Mouse (Mus musculus) embryonic fibroblast, embryonic 13.5 days (primary cell): Measurements from ENCODE around the gene Mrc2. TPM values are rescaled to one million over a fixed set of nuclear protein-coding genes. Genes with fewer than 3 reads are reported as not detected.

Experiments used
- H3K27ac ChIP-seq: 2 replicates; pipeline ENCODE4 v1.5.1; 2012; ENCODE audit warnings: low read length, control low read depth, inconsistent platforms; ENCODE audit not compliant: insufficient read depth
- H3K4me1 ChIP-seq: 2 replicates; pipeline ENCODE4 v1.6.1; 2011; ENCODE audit warnings: low read length; ENCODE audit not compliant: control insufficient read depth, insufficient read depth
- H3K4me3 ChIP-seq: 2 replicates; pipeline ENCODE4 v1.5.1; 2011; ENCODE audit warnings: mild to moderate bottlenecking, control low read depth, low read length; ENCODE audit not compliant: insufficient read depth
- CTCF ChIP-seq: IDR thresholded peaks from 2 replicates; pipeline ENCODE4 v1.5.1; 2011; ENCODE audit warnings: mild to moderate bottlenecking, control low read depth, low read length, moderate library complexity, borderline replicate concordance; ENCODE audit not compliant: insufficient read depth
- POLR2A ChIP-seq: IDR thresholded peaks from 2 replicates; pipeline ENCODE4 v1.6.1; 2011; ENCODE audit warnings: low read depth, mild to moderate bottlenecking, control low read depth, low read length, moderate library complexity
- polyA plus RNA-seq: library from polyadenylated mRNA; stranded (reverse); fragments of >200 nt; gene quantifications from 2 replicates; pipeline ENCODE4 v1.2.4, GENCODE M21; 2011; ENCODE audit warnings: low read depth; ENCODE audit not compliant: missing spikeins, insufficient read length

Gene Mrc2
- polyA plus RNA-seq, 1 experiment = 144 TPM

- no peak for TF ChIP-seq POLR2A
- TF ChIP-seq CTCF = no peak
- no peak overlapping the region for H3K4me3 ChIP-seq
- no peaks in the 10 kb centered on the region for H3K4me1 ChIP-seq
- H3K27ac ChIP-seq = no peak overlapping the region
These were observed 61.4 kb downstream of the Mrc2 start for GRCm38 (mm10) chr11:105353891-105354280.

GRCm38 (mm10) chr11:105356301-105356700 lies 63.9 kb downstream of the Mrc2 start:
- no peak for TF ChIP-seq POLR2A
- TF ChIP-seq CTCF = no peak
- Histone ChIP-seq H3K27ac (no peak overlapping the region), H3K4me3 (no peak overlapping the region), H3K4me1 (no peaks in the 10 kb centered on the region)

- no peaks in the 10 kb centered on the region for H3K4me1 ChIP-seq
- TF ChIP-seq CTCF (no peak), POLR2A (no peak)
- H3K27ac ChIP-seq = no peak overlapping the region
- no peak overlapping the region for H3K4me3 ChIP-seq
These were observed 69.8 kb downstream of the Mrc2 start for GRCm38 (mm10) chr11:105362041-105362765.

- 0 out of 2 replicates have a peak, but pooled peaks have one; percentile 31 for TF ChIP-seq CTCF
- TF ChIP-seq POLR2A = no peak
- H3K4me1 ChIP-seq = no peaks in the 10 kb centered on the region
- no peak overlapping the region for H3K27ac ChIP-seq
- peak overlapping the region; percentile 20 for H3K4me3 ChIP-seq
These were observed 70.6 kb downstream of the Mrc2 start for GRCm38 (mm10) chr11:105362946-105363597.

- H3K4me3 ChIP-seq = no peak overlapping the region
- H3K4me1 ChIP-seq = no peaks in the 10 kb centered on the region
- TF ChIP-seq CTCF (no peak), POLR2A (peak; percentile 16; the same call in 1 of the 2 replicates)
- no peak overlapping the region for H3K27ac ChIP-seq
These were observed 71.3 kb downstream of the Mrc2 start for GRCm38 (mm10) chr11:105363598-105364385.

- Histone ChIP-seq H3K4me3 (no peak overlapping the region), H3K27ac (no peak overlapping the region), H3K4me1 (no peaks in the 10 kb centered on the region)
- no peak for TF ChIP-seq POLR2A
- no peak for TF ChIP-seq CTCF
These were observed 72.1 kb downstream of the Mrc2 start for GRCm38 (mm10) chr11:105364386-105365065.

GRCm38 (mm10) chr11:105365611-105366010 lies 73.2 kb downstream of the Mrc2 start:
- no peak overlapping the region for H3K4me3 ChIP-seq
- TF ChIP-seq CTCF (no peak), POLR2A (no peak)

GRCm38 (mm10) chr11:105366051-105366450 lies 73.6 kb downstream of the Mrc2 start:
- TF ChIP-seq POLR2A = no peak
- TF ChIP-seq CTCF = no peak
- H3K27ac ChIP-seq = no peak overlapping the region

More at GRCm38 (mm10) chr11:105365611-105366010, 73.2 kb downstream of the Mrc2 start:
- no peaks in the 10 kb centered on the region for H3K4me1 ChIP-seq
- no peak overlapping the region for H3K27ac ChIP-seq

GRCm38 (mm10) chr11:105367163-105367562 lies 74.7 kb downstream of the Mrc2 start:
- TF ChIP-seq CTCF (no peak), POLR2A (no peak)
- Histone ChIP-seq H3K4me3 (no peak overlapping the region), H3K27ac (no peak overlapping the region), H3K4me1 (no peaks in the 10 kb centered on the region)

More at GRCm38 (mm10) chr11:105366051-105366450, 73.6 kb downstream of the Mrc2 start:
- Histone ChIP-seq H3K4me1 (no peaks in the 10 kb centered on the region), H3K4me3 (no peak overlapping the region)

GRCm38 (mm10) chr11:105368833-105369232 lies 76.4 kb downstream of the Mrc2 start:
- no peak overlapping the region for H3K4me3 ChIP-seq
- TF ChIP-seq POLR2A (no peak), CTCF (no peak)
- H3K4me1 ChIP-seq = no peaks in the 10 kb centered on the region
- no peak overlapping the region for H3K27ac ChIP-seq
